Mouse (Mus musculus): ENCODE data around the gene Gemin4.
A peak's percentile ranks its signal among the peaks of the same experiment; 100 is the strongest.

DNA sequence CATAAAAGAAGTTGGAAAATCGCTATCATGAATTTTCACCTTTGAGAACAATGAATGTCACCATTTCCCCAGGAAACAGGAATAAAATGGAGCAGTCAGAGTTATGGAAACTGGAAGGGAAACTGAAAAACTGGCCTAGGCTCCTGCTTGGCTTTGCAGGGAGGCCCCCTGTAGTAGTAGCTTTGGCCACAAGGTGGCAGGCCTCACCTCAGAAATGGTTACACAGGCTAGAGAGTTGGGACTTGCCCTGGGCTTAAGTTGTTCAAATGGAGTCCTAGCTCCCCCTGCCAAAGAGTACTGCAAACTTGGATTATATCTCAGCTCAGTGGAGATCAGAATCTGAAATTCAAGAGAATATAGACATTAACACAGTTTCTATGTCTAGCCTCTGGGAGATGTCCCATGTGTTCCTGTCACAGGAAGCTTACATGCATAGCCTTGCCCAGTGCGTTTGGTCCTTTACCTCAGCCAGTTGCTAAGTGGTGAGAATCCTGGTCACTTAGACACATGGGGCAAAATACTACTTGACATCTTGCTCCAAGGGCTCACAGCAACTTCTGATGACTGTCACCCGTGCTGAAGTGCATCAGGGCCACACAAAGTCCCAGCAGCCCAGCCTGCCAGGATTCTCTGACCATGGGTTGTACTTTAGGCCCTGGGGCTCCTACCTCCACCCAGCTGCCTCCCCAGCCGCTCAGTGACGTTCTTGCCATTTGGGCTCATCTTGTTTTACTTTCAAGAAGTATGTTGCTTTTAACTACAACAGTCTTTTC is 35.9 kb upstream of the Gemin4 start:
- TF ChIP-seq CTCF (IDR thresholded peaks at IDR 0.05) = peak; percentile 92
- no peak for TF ChIP-seq EP300 (IDR thresholded peaks at IDR 0.05)

Data from lung, postnatal 0 days (tissue).